Comparison of ENCODE assay signal across 8 mouse cellular contexts in genomic region chr12:21613781-21614180, GRCm38 (mm10).
A peak's percentile ranks its signal among the peaks of the same experiment; 100 is the strongest.
DNase-seq lines count a peak whose midpoint lies in the region; ATAC-seq lines count a peak whose summit lies in the region.
"Not testable (repeated sequence)": the region's sequence is repeated elsewhere in the genome, so short reads cannot be mapped to it uniquely, and the experiment has no call there.

No protein-coding gene starts in this region.

- not testable (repeated sequence) for H3K36me3 ChIP-seq in hindbrain, embryonic 14.5 days (replicated peaks; ENCODE audit: control insufficient read depth, insufficient read depth)

- WGBS in hindbrain, embryonic 14.5 days: 11% methylated on average over 2 of the region's 2 CpGs

- not testable (repeated sequence) for ATAC-seq in hindbrain, embryonic 14.5 days (ENCODE audit: low FRiP score)

- not testable (repeated sequence) for H3K9me3 ChIP-seq in hindbrain, embryonic 14.5 days (ENCODE audit: control insufficient read depth, low read length)

- not testable (repeated sequence) for H3K9ac ChIP-seq in hindbrain, embryonic 14.5 days

- not testable (repeated sequence) for H3K27me3 ChIP-seq in hindbrain, embryonic 14.5 days (ENCODE audit: control insufficient read depth, insufficient read depth, low read length)

- not testable (repeated sequence) for H3K4me3 ChIP-seq in hindbrain, embryonic 14.5 days (replicated peaks; ENCODE audit: low read length)

- not testable (repeated sequence) for H3K27ac ChIP-seq in hindbrain, embryonic 14.5 days

- peak; percentile 56 for DNase-seq in Muller cell, postnatal 12 days (ENCODE audit: inconsistent ontology term)
- peak; percentile 79 to 83 for DNase-seq in cerebellum, postnatal 10 days
- peak; percentile 5 to 60 for DNase-seq in frontal cortex, postnatal 14 days (ENCODE audit: low spot score in 2 of 2)
- DNase-seq in hindbrain, embryonic 14.5 days (ENCODE audit: low spot score): peak; percentile 93
- DNase-seq in layer of hippocampus, adult 9-11 months: peak; percentile 24
- peak; percentile 18 to 24 for DNase-seq in lung, adult 18-20 months
- DNase-seq in retina, embryonic 14.5 days (ENCODE audit: low spot score): peak; percentile 21
- peak; percentile 60 for DNase-seq in thymus, postnatal 0 days (ENCODE audit: low spot score)

- H3K4me1 ChIP-seq in hindbrain, embryonic 14.5 days (replicated peaks; ENCODE audit: control insufficient read depth, insufficient read depth, low read length): not testable (repeated sequence)

- not testable (repeated sequence) for H3K4me2 ChIP-seq in hindbrain, embryonic 14.5 days (replicated peaks)

Comparison
In these comparisons a context has a peak if more than half of its experiments do, and no peak if none do; other contexts are left out.
1. DNase-seq: peak in every context shown above with its lines; median percentile 93 in hindbrain, embryonic 14.5 days; 81 in cerebellum, postnatal 10 days; 60 in thymus, postnatal 0 days; 56 in Muller cell, postnatal 12 days; 32 in frontal cortex, postnatal 14 days; 24 in layer of hippocampus, adult 9-11 months; 21 in lung, adult 18-20 months; 21 in retina, embryonic 14.5 days.